Mouse (Mus musculus): ENCODE measurements around the gene Uqcr10.

DNA sequence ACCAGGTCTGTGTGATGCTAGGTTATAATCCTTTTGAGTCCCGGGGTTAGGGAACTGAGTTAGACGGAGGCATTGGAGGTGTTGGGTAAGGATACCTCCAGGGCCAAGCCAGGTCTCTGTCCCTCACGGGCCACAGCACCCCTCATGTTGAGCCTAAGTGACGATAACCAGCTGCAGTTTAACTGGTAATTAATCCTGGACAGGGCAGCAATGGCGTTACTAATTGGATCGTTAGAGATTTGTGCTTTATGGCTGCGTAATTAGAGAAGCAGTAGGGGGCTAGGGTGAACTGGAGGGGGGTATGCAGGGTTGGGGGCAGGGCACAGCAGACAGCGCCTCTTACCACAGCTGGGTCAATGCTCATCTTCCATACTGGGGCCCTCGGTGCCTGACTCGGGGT is 48.7 kb upstream of the Uqcr10 start:
- TF ChIP-seq CTCF (conservative IDR thresholded peaks at IDR 0.05; ENCODE audit: insufficient read depth, insufficient read length, low read depth, low read length) (no peak), POLR2A (IDR thresholded peaks at IDR 0.05; ENCODE audit: low read depth, low read length) (no peak)

All from kidney, adult 2 months (tissue).